Mouse (Mus musculus): ENCODE data around the gene Tbc1d10b.

Tbc1d10b gene

GRCm38 (mm10) chr7:127224616-127225015, 16.3 kb upstream of the Tbc1d10b start:
- no peak for DNase-seq

GRCm38 (mm10) chr7:127223515-127224478, 15.5 kb upstream of the Tbc1d10b start:
- DNase-seq, result no peak

- DNase-seq, result no peak
Observed at GRCm38 (mm10) chr7:127223106-127223505, 14.8 kb upstream of the Tbc1d10b start.

GRCm38 (mm10) chr7:127220440-127220839, 12.2 kb upstream of the Tbc1d10b start:
- no peak for DNase-seq

- no peak for DNase-seq
Observed at GRCm38 (mm10) chr7:127218670-127219069, 10.4 kb upstream of the Tbc1d10b start.

- DNase-seq, result peak; percentile 81
Observed at GRCm38 (mm10) chr7:127217901-127218642, 9.8 kb upstream of the Tbc1d10b start.

- peak; percentile 45 for DNase-seq
Observed at GRCm38 (mm10) chr7:127217475-127217874, 9.2 kb upstream of the Tbc1d10b start.

GRCm38 (mm10) chr7:127216307-127216706, 8.0 kb upstream of the Tbc1d10b start:
- DNase-seq, result no peak

- peak; percentile 76 for DNase-seq
Observed at GRCm38 (mm10) chr7:127214981-127215871, 7.0 kb upstream of the Tbc1d10b start.

GRCm38 (mm10) chr7:127214521-127214920, 6.3 kb upstream of the Tbc1d10b start:
- no peak for DNase-seq

- no peak for DNase-seq
Observed at GRCm38 (mm10) chr7:127213930-127214329, 5.7 kb upstream of the Tbc1d10b start.

GRCm38 (mm10) chr7:127213485-127213884, 5.2 kb upstream of the Tbc1d10b start:
- peak; percentile 65 for DNase-seq

GRCm38 (mm10) chr7:127212432-127213250, 4.4 kb upstream of the Tbc1d10b start:
- DNase-seq, result no peak

- no peak for DNase-seq
Observed at GRCm38 (mm10) chr7:127211014-127211745, 2.9 kb upstream of the Tbc1d10b start.

GRCm38 (mm10) chr7:127210266-127210665, 2.0 kb upstream of the Tbc1d10b start:
- peak; percentile 59 for DNase-seq

- DNase-seq, result no peak
Observed at GRCm38 (mm10) chr7:127209851-127210250, 1.6 kb upstream of the Tbc1d10b start.

- peak; percentile 98 for DNase-seq
Observed at GRCm38 (mm10) chr7:127208553-127209438, 528 bp upstream of the Tbc1d10b start, which contains the start of gene Mylpf. Mylpf (plus strand) TSS chr7:127208890.

GRCm38 (mm10) chr7:127207374-127208294, 634 bp downstream of the Tbc1d10b start:
- DNase-seq, result no peak

- DNase-seq, result no peak
Observed at GRCm38 (mm10) chr7:127206606-127207005, 1.7 kb downstream of the Tbc1d10b start.
